ENCODE assay signal across 13 mouse cellular contexts in genomic region chr9:62627071-62628000, GRCm38 (mm10). TPM values are rescaled to one million over a fixed set of nuclear protein-coding genes. Genes with fewer than 3 reads are reported as not detected.
DNase-seq lines count a peak whose midpoint lies in the region; ATAC-seq and TF ChIP-seq lines count a peak whose summit lies in the region.
"Had no signal": no experiment of that assay in that cellular context is flagged by ENCODE, and none has a peak within 500 bp of the region (broad histone marks: within the 10 kb centered on the region; RNA-seq: fewer than 3 reads in every experiment).

No protein-coding gene starts in this region.

- no peak for TF ChIP-seq POLR2A in lung, adult 2 months (IDR thresholded peaks at IDR 0.05; ENCODE audit: borderline replicate concordance, extremely low read depth, low read depth, low read length)
- TF ChIP-seq POLR2A in limb, embryonic 14.5 days (IDR thresholded peaks at IDR 0.05; ENCODE audit: borderline replicate concordance, extremely low read depth, insufficient read depth, insufficient read length): no peak

- no peak overlapping the region for H3K4me3 ChIP-seq in forebrain, embryonic 10.5 days
- H3K4me3 ChIP-seq in forebrain, embryonic 12.5 days (replicated peaks): no peak overlapping the region
- no peak overlapping the region for H3K4me3 ChIP-seq in lung, adult 2 months (replicated peaks; ENCODE audit: extremely low read depth, low read depth, low read length)
- no peak overlapping the region for H3K4me3 ChIP-seq in limb, embryonic 14.5 days (replicated peaks; ENCODE audit: low read length)
- H3K4me3 ChIP-seq: forebrain, embryonic 15.5 days had no signal

- H3K4me1 ChIP-seq in forebrain, embryonic 10.5 days: peaks cover 8% of the 10 kb centered on the region; the same call in 1 of the 2 replicates
- H3K4me1 ChIP-seq in forebrain, embryonic 12.5 days: no peaks in the 10 kb centered on the region
- H3K4me1 ChIP-seq in lung, adult 2 months (ENCODE audit: control insufficient read depth, insufficient read depth, low read length): no peaks in the 10 kb centered on the region
- peaks cover 9% of the 10 kb centered on the region; the same call in 1 of the 2 replicates for H3K4me1 ChIP-seq in limb, embryonic 14.5 days (ENCODE audit: control insufficient read depth, insufficient read depth, low read length)
- H3K4me1 ChIP-seq: forebrain, embryonic 15.5 days had no signal

- H3K36me3 ChIP-seq in forebrain, embryonic 10.5 days (replicated peaks): no peaks in the 10 kb centered on the region
- H3K36me3 ChIP-seq in forebrain, embryonic 12.5 days (replicated peaks): no peaks in the 10 kb centered on the region
- H3K36me3 ChIP-seq in limb, embryonic 14.5 days (ENCODE audit: control insufficient read depth, insufficient read depth, low read length): no peaks in the 10 kb centered on the region
- H3K36me3 ChIP-seq: forebrain, embryonic 15.5 days had no signal

- DNase-seq in forebrain, embryonic 10.5 days (ENCODE audit: extremely low spot score, low spot score): no peak
- peak; percentile 42 for DNase-seq in lung, postnatal 36 days
- DNase-seq in lung, adult 2 months: no peak
- peak; percentile 78 for DNase-seq in fibroblast of lung, adult 2 months (ENCODE audit: low read depth)
- DNase-seq in limb, embryonic 14.5 days (ENCODE audit: low spot score): no peak
- DNase-seq in left cerebral cortex, adult 18-20 months (ENCODE audit: low spot score in 2 of 2): no peak
- no peak for DNase-seq in MN1 (ENCODE audit: low spot score)
- DNase-seq: adrenal gland, postnatal 14 days; cerebellum, adult 2 months had no signal

- no peak for ATAC-seq in forebrain, embryonic 12.5 days (ENCODE audit: low FRiP score)
- no peak for ATAC-seq in limb, embryonic 14.5 days (ENCODE audit: low FRiP score, low read depth)
- ATAC-seq: forebrain, embryonic 15.5 days had no signal

- TF ChIP-seq CTCF in lung, adult 2 months (IDR thresholded peaks at IDR 0.05; ENCODE audit: insufficient read depth, low read length): no peak

- no peak overlapping the region for H3K9ac ChIP-seq in forebrain, embryonic 12.5 days
- H3K9ac ChIP-seq in limb, embryonic 14.5 days (ENCODE audit: low read depth, low read length, severe bottlenecking): no peak overlapping the region
- H3K9ac ChIP-seq: forebrain, embryonic 15.5 days; liver, embryonic 14.5 days had no signal

- no peaks in the 10 kb centered on the region for H3K9me3 ChIP-seq in forebrain, embryonic 10.5 days
- H3K9me3 ChIP-seq in forebrain, embryonic 12.5 days: no peaks in the 10 kb centered on the region
- H3K9me3 ChIP-seq in limb, embryonic 14.5 days (ENCODE audit: control insufficient read depth, low read length): no peaks in the 10 kb centered on the region
- H3K9me3 ChIP-seq: forebrain, embryonic 15.5 days had no signal

- WGBS in forebrain, embryonic 10.5 days: 68% methylated on average over 6 of the region's 6 CpGs
- WGBS in forebrain, embryonic 12.5 days: 70% methylated on average over 6 of the region's 6 CpGs
- 57% methylated on average over 6 of the region's 6 CpGs for WGBS in lung, adult 2 months
- WGBS in limb, embryonic 14.5 days: 69% methylated on average over 6 of the region's 6 CpGs

- H3K27me3 ChIP-seq in forebrain, embryonic 10.5 days (ENCODE audit: poor library complexity, severe bottlenecking): no peaks in the 10 kb centered on the region
- no peaks in the 10 kb centered on the region for H3K27me3 ChIP-seq in forebrain, embryonic 12.5 days
- H3K27me3 ChIP-seq in limb, embryonic 14.5 days (ENCODE audit: control insufficient read depth, insufficient read depth, low read length): no peaks in the 10 kb centered on the region
- H3K27me3 ChIP-seq: forebrain, embryonic 15.5 days had no signal

- H3K27ac ChIP-seq in forebrain, embryonic 10.5 days: 0 out of 2 replicates have a peak overlapping the region, but pooled peaks have one; percentile 5
- H3K27ac ChIP-seq in forebrain, embryonic 12.5 days: no peak overlapping the region
- H3K27ac ChIP-seq in limb, embryonic 14.5 days (replicated peaks; ENCODE audit: low read depth, low read length): peak overlapping the region; percentile 44; the same call in 1 of the 2 replicates
- H3K27ac ChIP-seq: forebrain, embryonic 15.5 days; liver, embryonic 14.5 days had no signal

- no peak overlapping the region for H3K4me2 ChIP-seq in forebrain, embryonic 12.5 days
- no peak overlapping the region for H3K4me2 ChIP-seq in limb, embryonic 14.5 days (replicated peaks; ENCODE audit: low read depth, low read length, severe bottlenecking)
- H3K4me2 ChIP-seq: forebrain, embryonic 15.5 days had no signal

RNA-seq across cellular contexts. Expression of gene Itga11, which starts 50.3 kb away (rescaled TPM):
- 1.2 and 1.4 TPM in 2 replicates for polyA plus RNA-seq in forebrain, embryonic 10.5 days (2016; fragmentation: Nextera tagmentation; extraction: Ambion mirVana)
- polyA plus RNA-seq in forebrain, embryonic 12.5 days (2016; fragmentation: Nextera tagmentation; extraction: Ambion mirVana): 3.6 and 4.0 TPM in 2 replicates
- polyA plus RNA-seq in lung, adult 2 months (2012; rRNA removed): 0.70 and 1.1 TPM in 2 replicates
- polyA plus RNA-seq in limb, embryonic 14.5 days (2012; rRNA removed): 18.2 and 24.2 TPM in 2 replicates
- 11.6 and 13.5 TPM in 2 replicates for polyA plus RNA-seq in limb, embryonic 14.5 days (2014; fragmentation: Nextera tagmentation; extraction: Ambion mirVana)
- 1 to 10 TPM; 2.7 to 4.1 TPM for total RNA-seq in left cerebral cortex, adult 18-20 months (2021)
- total RNA-seq: megakaryocyte, adult 5-6 weeks had no signal

Comparison
In these comparisons a context has a peak if more than half of its experiments do, and no peak if none do; other contexts are left out.
1. DNase-seq: peak in lung, postnatal 36 days (single experiment) and fibroblast of lung, adult 2 months (single experiment); none in forebrain, embryonic 10.5 days (single experiment), lung, adult 2 months (single experiment), limb, embryonic 14.5 days (single experiment), left cerebral cortex, adult 18-20 months (0 of 2) and MN1 (single experiment).